Mouse (Mus musculus) liver, adult 2 months (tissue): Measurements from ENCODE around the gene Lexm.

ENCODE experiments used
- CTCF ChIP-seq: fragments of 200-500 bp; IDR thresholded peaks from 2 replicates; pipeline ENCODE4 v1.5.1; 2011; ENCODE audit warnings: low read depth, low read length, control low read depth
- POLR2A ChIP-seq: fragments of 200-500 bp; IDR thresholded peaks from 2 replicates; pipeline ENCODE4 v1.6.1; 2011; ENCODE audit warnings: low read length, control low read depth; ENCODE audit not compliant: insufficient read depth; ENCODE audit errors: extremely low read depth

DNA sequence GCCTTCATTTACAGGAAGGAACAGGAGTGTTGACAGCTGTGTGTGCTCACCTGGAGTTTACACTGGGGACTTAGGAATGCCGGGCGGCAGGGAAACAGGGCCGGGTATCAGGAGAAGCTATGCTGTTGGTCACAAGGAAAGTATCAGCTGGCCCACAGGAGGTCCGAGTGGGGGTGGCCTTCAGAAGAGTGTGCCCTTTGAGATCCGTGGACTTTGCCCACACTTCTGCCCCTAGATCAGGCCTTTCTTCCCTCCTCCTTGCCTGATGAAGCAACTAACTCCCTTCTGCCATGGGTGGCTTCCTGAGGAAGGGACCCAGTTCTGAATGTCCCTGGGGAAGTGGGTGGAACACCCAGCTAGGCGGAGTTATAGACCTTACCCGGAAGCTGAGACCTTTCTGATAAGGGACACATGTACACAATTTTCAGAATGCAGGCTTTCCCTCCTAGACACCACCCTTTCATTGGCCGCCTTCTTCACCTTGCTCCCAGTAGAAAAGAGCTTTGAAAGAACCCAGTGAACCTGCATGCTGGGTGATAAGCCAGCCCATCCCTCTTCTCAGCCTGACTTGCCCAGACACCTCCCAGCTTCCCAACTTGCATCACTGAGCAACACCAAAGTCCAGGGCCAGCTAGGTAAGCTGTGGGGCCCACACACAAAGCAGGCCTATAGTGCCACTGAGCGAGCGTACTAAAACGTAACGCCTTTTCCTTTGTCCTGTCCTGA is 34.5 kb downstream of the Lexm start:
- no peak for TF ChIP-seq POLR2A
- TF ChIP-seq CTCF = no peak
